In the genomic region with DNA sequence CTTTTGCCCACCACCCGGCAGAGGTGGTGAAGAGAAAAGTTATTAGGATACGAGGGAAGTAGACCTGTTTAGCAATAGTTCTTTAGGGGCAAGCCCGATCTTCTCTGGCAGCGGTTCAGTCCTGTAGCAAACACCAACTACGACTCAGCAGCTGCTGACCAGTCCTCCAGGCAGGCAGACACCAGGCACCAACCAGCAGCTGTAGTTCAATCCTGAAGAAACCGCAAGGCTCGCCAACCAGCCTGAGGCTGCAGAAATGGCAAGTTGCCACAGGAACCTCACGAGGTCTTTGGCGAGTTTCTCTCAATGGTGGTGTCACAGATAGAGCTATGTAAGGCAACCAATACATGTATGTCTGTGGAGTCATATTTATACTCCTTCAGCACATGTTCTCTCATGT, we compare ENCODE assay signal across 24 mouse cellular contexts. TPM values are rescaled to one million over a fixed set of nuclear protein-coding genes. Genes with fewer than 3 reads are reported as not detected.
A peak's percentile ranks its signal among the peaks of the same experiment; 100 is the strongest.
DNase-seq lines count a peak whose midpoint lies in the region; ATAC-seq and TF ChIP-seq lines count a peak whose summit lies in the region.
"Had no signal": no experiment of that assay in that cellular context is flagged by ENCODE, and none has a peak within 500 bp of the region (broad histone marks: within the 10 kb centered on the region; RNA-seq: fewer than 3 reads in every experiment).

No protein-coding gene starts in this region.

- no peak for TF ChIP-seq POLR2A in myocyte (IDR thresholded peaks at IDR 0.05; ENCODE audit: insufficient read length, low read depth)

- H3ac ChIP-seq in myocyte (ENCODE audit: control insufficient read depth, insufficient read length): no peak overlapping the region

- H3K9me3 ChIP-seq in G1E (replicated peaks): no peaks in the 10 kb centered on the region
- no peaks in the 10 kb centered on the region for H3K9me3 ChIP-seq in hindbrain, embryonic 16.5 days (ENCODE audit: control insufficient read depth, low read length)
- H3K9me3 ChIP-seq: embryonic facial prominence, embryonic 15.5 days; forebrain, embryonic 10.5 days; heart, embryonic 13.5 days; hindbrain, embryonic 13.5 days; intestine, embryonic 15.5 days had no signal

- H3K79me2 ChIP-seq in myocyte (ENCODE audit: control insufficient read depth, insufficient read depth): no peaks in the 10 kb centered on the region

- H3K4me3 ChIP-seq in G1E (ENCODE audit: low read depth, low read length) (peak overlapping the region; percentile 3; the same call in 1 of the 2 replicates), myocyte (no peak overlapping the region)
- no peak overlapping the region for H3K4me3 ChIP-seq in hindbrain, embryonic 16.5 days (ENCODE audit: low read length)
- H3K4me3 ChIP-seq: embryonic facial prominence, embryonic 15.5 days; erythroblast, embryonic 14.5 days; forebrain, embryonic 10.5 days; gastrocnemius, adult 2 months; heart, embryonic 13.5 days; hindbrain, embryonic 13.5 days; intestine, embryonic 15.5 days had no signal

- no peak overlapping the region for H3K27ac ChIP-seq in hindbrain, embryonic 16.5 days (ENCODE audit: low read depth, low read length)
- H3K27ac ChIP-seq: embryonic facial prominence, embryonic 15.5 days; forebrain, embryonic 10.5 days; gastrocnemius, adult 2 months; heart, embryonic 13.5 days; hindbrain, embryonic 13.5 days; intestine, embryonic 15.5 days had no signal

- H3K9ac ChIP-seq in hindbrain, embryonic 16.5 days (ENCODE audit: low read depth, low read length): no peak overlapping the region
- H3K9ac ChIP-seq: embryonic facial prominence, embryonic 15.5 days; heart, embryonic 13.5 days; hindbrain, embryonic 13.5 days; intestine, embryonic 15.5 days had no signal

- 81% methylated on average over 9 of the region's 9 CpGs for WGBS in hindbrain, embryonic 16.5 days

- no peaks in the 10 kb centered on the region for H3K36me3 ChIP-seq in G1E (replicated peaks)
- no peaks in the 10 kb centered on the region for H3K36me3 ChIP-seq in myocyte (ENCODE audit: control insufficient read depth, insufficient read depth)
- no peaks in the 10 kb centered on the region for H3K36me3 ChIP-seq in hindbrain, embryonic 16.5 days (ENCODE audit: control insufficient read depth, insufficient read depth, low read length)
- H3K36me3 ChIP-seq: embryonic facial prominence, embryonic 15.5 days; forebrain, embryonic 10.5 days; heart, embryonic 13.5 days; hindbrain, embryonic 13.5 days; intestine, embryonic 15.5 days had no signal

- no peak for ATAC-seq in G1E (ENCODE audit: extremely low read depth, insufficient number of reproducible peaks, low FRiP score, poor library complexity, severe bottlenecking)
- ATAC-seq in hindbrain, embryonic 16.5 days: no peak
- ATAC-seq: CD4-positive, CD25-positive, alpha-beta regulatory T cell, adult 4 months; forebrain, embryonic 14.5 days; intestine, embryonic 15.5 days had no signal

- peak; percentile 2 for DNase-seq in adrenal gland, postnatal 14 days
- DNase-seq in adrenal gland, postnatal 36 days: no peak
- DNase-seq in 3134 (ENCODE audit: extremely low read depth, insufficient read length, low spot score): peak; percentile 58
- no peak for DNase-seq in G1E (ENCODE audit: low spot score)
- no peak for DNase-seq in heart, postnatal 14 days
- DNase-seq: adrenal gland, adult 8-10 months; cerebellum, adult 11-12 months; cerebellum, adult 9-11 months; embryo, embryonic 11 days; gastrocnemius, adult 2 months; gastrocnemius, postnatal 25 days; kidney, adult 18-20 months had no signal

- intact Hi-C loops in heart, postnatal 14 days (cut with DNase I): no loop called here

- TF ChIP-seq CTCF in G1E (IDR thresholded peaks at IDR 0.05; ENCODE audit: low read depth, low read length): no peak

- peaks cover 70% of the 10 kb centered on the region for H3K4me1 ChIP-seq in G1E (ENCODE audit: insufficient read depth, low read depth, low read length)
- peaks cover 14% of the 10 kb centered on the region for H3K4me1 ChIP-seq in hindbrain, embryonic 16.5 days (ENCODE audit: control insufficient read depth, insufficient read depth, low read depth, low read length)

- H3K27me3 ChIP-seq in G1E (ENCODE audit: insufficient read depth, low read length) (peaks cover 5% of the 10 kb centered on the region; the same call in 1 of the 2 replicates), myocyte (ENCODE audit: control insufficient read depth, insufficient read depth, insufficient read length) (peaks cover 9% of the 10 kb centered on the region)
- peaks cover 20% of the 10 kb centered on the region for H3K27me3 ChIP-seq in hindbrain, embryonic 16.5 days (replicated peaks; ENCODE audit: control insufficient read depth, insufficient read depth, low read length)

- no peak overlapping the region for H3K4me2 ChIP-seq in myocyte (ENCODE audit: low read depth)
- H3K4me2 ChIP-seq in hindbrain, embryonic 16.5 days (ENCODE audit: low read length): no peak overlapping the region
- H3K4me2 ChIP-seq: embryonic facial prominence, embryonic 15.5 days; heart, embryonic 13.5 days; hindbrain, embryonic 13.5 days; intestine, embryonic 15.5 days had no signal

TF ChIP-seq in myocyte, 11 proteins besides CTCF, POLR2A, EP300 and RAD21:
- no peak for TF ChIP-seq MAX (IDR thresholded peaks at IDR 0.05; ENCODE audit: low read depth)
- peak; percentile 19 for TF ChIP-seq TCF3 (IDR thresholded peaks at IDR 0.05; ENCODE audit: insufficient read length, low read depth)
- TF ChIP-seq CEBPB (IDR thresholded peaks at IDR 0.05; ENCODE audit: insufficient read depth, poor library complexity, severe bottlenecking): no peak
- no peak for TF ChIP-seq USF1 (IDR thresholded peaks at IDR 0.05; ENCODE audit: low read depth)
- TF ChIP-seq TCF12 (IDR thresholded peaks at IDR 0.05; ENCODE audit: insufficient read depth, poor library complexity, severe bottlenecking): peak; percentile 72
- TF ChIP-seq SRF (IDR thresholded peaks at IDR 0.05; ENCODE audit: control insufficient read depth, insufficient read length, low read depth): no peak
- peak; percentile 60 to 89 (median 73) for TF ChIP-seq MYOG (IDR thresholded peaks at IDR 0.05; ENCODE audit: control insufficient read depth in 1 of 3, insufficient read depth in 1 of 3, insufficient read length in 2 of 3, low read depth in 2 of 3)
- TF ChIP-seq POLR2AphosphoS2 (IDR thresholded peaks at IDR 0.05; ENCODE audit: insufficient read length, low read depth): no peak
- peak; percentile 16 to 84 (median 78) for TF ChIP-seq MYOD1 (IDR thresholded peaks at IDR 0.05; ENCODE audit: control insufficient read depth in 1 of 3, insufficient read length in 2 of 3, low read depth in 2 of 3)
- no peak for TF ChIP-seq REST (IDR thresholded peaks at IDR 0.05; ENCODE audit: insufficient read depth, insufficient read length)
- no peak for TF ChIP-seq E2F4 (IDR thresholded peaks at IDR 0.05; ENCODE audit: insufficient read depth)

RNA-seq across cellular contexts. Expression of a gene that starts 4.3 kb away (rescaled TPM):
- total RNA-seq in adrenal gland, postnatal 14 days (2021): 6.0 and 7.0 TPM in 2 replicates
- total RNA-seq in adrenal gland, postnatal 36 days (2021): 1 to 10 TPM; 3.6 to 5.0 TPM
- total RNA-seq in G1E (2014; fragmentation: Nextera tagmentation) (3.1 and 4.3 TPM in 2 replicates), G1E (2017) (3.6 and 6.1 TPM in 2 replicates)
- polyA plus RNA-seq in G1E (2012) (11.1 and 11.2 TPM in 2 replicates), myocyte (2012; fragmentation: generic; extraction: Trizol) (0.16 TPM)
- total RNA-seq in heart, postnatal 14 days (2021): under 1 TPM; 0.31 to 0.39 TPM
- 5.9 and 8.6 TPM in 2 replicates for polyA plus RNA-seq in hindbrain, embryonic 16.5 days (2015; fragmentation: Nextera tagmentation; extraction: Ambion mirVana)
- total RNA-seq: granulocyte monocyte progenitor cell, adult 5-6 weeks had no signal

RNA-seq across cellular contexts. Expression of a gene that starts 10.7 kb away (rescaled TPM):
- total RNA-seq in adrenal gland, postnatal 14 days (2021): 587 and 646 TPM in 2 replicates
- 100 to 1,000 TPM; 706 to 750 TPM for total RNA-seq in adrenal gland, postnatal 36 days (2021)
- total RNA-seq in G1E (2014; fragmentation: Nextera tagmentation) (835 and 904 TPM in 2 replicates), G1E (2017) (3,495 and 3,523 TPM in 2 replicates)
- polyA plus RNA-seq in G1E (2012) (4,220 and 5,023 TPM in 2 replicates), myocyte (2012; fragmentation: generic; extraction: Trizol) (3,059 TPM)
- 100 to 1,000 TPM; 426 to 446 TPM for total RNA-seq in heart, postnatal 14 days (2021)
- polyA plus RNA-seq in hindbrain, embryonic 16.5 days (2015; fragmentation: Nextera tagmentation; extraction: Ambion mirVana): 588 and 678 TPM in 2 replicates

RNA-seq across cellular contexts. Expression of a gene that starts 45.2 kb away (rescaled TPM):
- 8.8 and 10.1 TPM in 2 replicates for total RNA-seq in adrenal gland, postnatal 14 days (2021)
- total RNA-seq in adrenal gland, postnatal 36 days (2021): 1 to 10 TPM; 5.6 to 5.8 TPM
- not detected in 2 replicates for total RNA-seq in G1E (2014; fragmentation: Nextera tagmentation)
- 0.06 and 0.11 TPM in 2 replicates for total RNA-seq in G1E (2017)
- not detected in 2 replicates for polyA plus RNA-seq in G1E (2012)
- 0.08 TPM for polyA plus RNA-seq in myocyte (2012; fragmentation: generic; extraction: Trizol)
- 1 to 10 TPM; 1.2 to 2.1 TPM for total RNA-seq in heart, postnatal 14 days (2021)
- 1.8 and 2.5 TPM in 2 replicates for polyA plus RNA-seq in hindbrain, embryonic 16.5 days (2015; fragmentation: Nextera tagmentation; extraction: Ambion mirVana)
- total RNA-seq: granulocyte monocyte progenitor cell, adult 5-6 weeks; hematopoietic stem cell, adult 5-6 weeks had no signal

RNA-seq across cellular contexts. Expression of a gene that starts 50.1 kb away (rescaled TPM):
- total RNA-seq in adrenal gland, postnatal 14 days (2021): 73.2 and 79.6 TPM in 2 replicates
- 10 to 100 TPM; 82.4 to 92.7 TPM for total RNA-seq in adrenal gland, postnatal 36 days (2021)
- total RNA-seq in G1E (2014; fragmentation: Nextera tagmentation): 11.7 and 14.2 TPM in 2 replicates
- total RNA-seq in G1E (2017): 36.7 and 40.2 TPM in 2 replicates
- 20.9 and 22.6 TPM in 2 replicates for polyA plus RNA-seq in G1E (2012)
- polyA plus RNA-seq in myocyte (2012; fragmentation: generic; extraction: Trizol): 83.4 TPM
- total RNA-seq in heart, postnatal 14 days (2021): 10 to 100 TPM; 75.5 to 76.9 TPM
- polyA plus RNA-seq in hindbrain, embryonic 16.5 days (2015; fragmentation: Nextera tagmentation; extraction: Ambion mirVana): 44.6 and 46.5 TPM in 2 replicates

Comparison
In these comparisons a context has a peak if more than half of its experiments do, and no peak if none do; other contexts are left out.
1. DNase-seq: peak in adrenal gland, postnatal 14 days (single experiment) and 3134 (single experiment); none in adrenal gland, postnatal 36 days (0 of 2), G1E (single experiment) and heart, postnatal 14 days (0 of 2).